Mouse (Mus musculus) kidney, adult 10 weeks (tissue): Measurements from ENCODE around the gene Wdr4. TPM values are rescaled to one million over a fixed set of nuclear protein-coding genes. Genes with fewer than 3 reads are reported as not detected.

Experiments used
- polyA plus RNA-seq: library from polyadenylated mRNA; stranded (reverse); fragments of 350-450 nt; fragmentation: Illumina TruSeq; extraction: RNeasy Lipid Tissue Mini Kit (QIAGEN cat#74804); gene quantifications from one replicate; pipeline ENCODE4 v1.2.3, GENCODE M21; 2014; ENCODE audit warnings: low read depth, low replicate concordance

Wdr4 gene
- 2.8 TPM for polyA plus RNA-seq

GRCm38 (mm10) chr17:31519946-31520838 is at the start of gene Wdr4, which contains the start of gene Ndufv3:
TSS of gene Wdr4 (minus strand) at chr17:31519980.
TSS of gene Ndufv3 (plus strand) at chr17:31520115.

GRCm38 (mm10) chr17:31564015-31564857 is 44.5 kb upstream of the Wdr4 start, which contains the start of gene Pknox1:
TSS of gene Pknox1 (plus strand) at chr17:31564734.

Other genes starting within 250 kb of the Wdr4 start
- gene Rsph1, start 242.6 kb downstream of the Wdr4 start, polyA plus RNA-seq, result 0.65 TPM
- 0.32 TPM for gene Slc37a1, start 233.2 kb downstream of the Wdr4 start, polyA plus RNA-seq
- gene Pde9a, start 133.8 kb downstream of the Wdr4 start, polyA plus RNA-seq, result 12.2 TPM
- gene Ndufv3, start 135 bp upstream of the Wdr4 start, polyA plus RNA-seq, result 49.6 TPM
- 6.0 TPM for gene Pknox1, start 44.8 kb upstream of the Wdr4 start, polyA plus RNA-seq
- 13.8 TPM for gene Cbs, start 117.3 kb upstream of the Wdr4 start, polyA plus RNA-seq
- 46.7 TPM for gene U2af1, start 138.9 kb upstream of the Wdr4 start, polyA plus RNA-seq
- gene Cryaa, start 157.8 kb upstream of the Wdr4 start, polyA plus RNA-seq, result not detected